Mouse (Mus musculus): ENCODE measurements at regions not wholly inside any gene's neighbourhood (a gene's known extent, or its start where the extent isn't known, plus 50 kb on each side); places are given as distances from the start of the nearest gene placed in this dataset.

- no peak for TF ChIP-seq CTCF (IDR thresholded peaks at IDR 0.05; ENCODE audit: low read depth, low read length)
- no peak for TF ChIP-seq GATA2 (IDR thresholded peaks at IDR 0.05; ENCODE audit: borderline replicate concordance, low read depth, low read length)
- no peak for TF ChIP-seq GATA1 (IDR thresholded peaks at IDR 0.05; ENCODE audit: borderline replicate concordance, low read length)
Measured at GRCm38 (mm10) chr16:52804365-52804764, 350.5 kb upstream of the Alcam start.
